Mouse (Mus musculus) thymus, adult 2 months (tissue): Measurements from ENCODE around the gene Cyp2w1.

Source experiments
- CTCF ChIP-seq: fragments of 200-500 bp; IDR thresholded peaks from 2 replicates; pipeline ENCODE4 v1.5.1; 2012; ENCODE audit warnings: mild to moderate bottlenecking, control low read depth, low read length, moderate library complexity, borderline replicate concordance; ENCODE audit not compliant: control insufficient read depth, poor library complexity, insufficient read depth; ENCODE audit errors: extremely low read depth
- POLR2A ChIP-seq: fragments of 200-500 bp; IDR thresholded peaks from 2 replicates; pipeline ENCODE4 v1.6.1; 2012; ENCODE audit warnings: mild to moderate bottlenecking, low read length, control low read depth, moderate library complexity; ENCODE audit not compliant: control insufficient read depth, poor library complexity, insufficient read depth; ENCODE audit errors: extremely low read depth

- TF ChIP-seq POLR2A (no peak), CTCF (no peak)
Observed at GRCm38 (mm10) chr5:139353946-139354345, 1.5 kb downstream of the Cyp2w1 start.
